Mouse (Mus musculus) intestine, embryonic 14.5 days (tissue): ENCODE results near the gene Gm49333. TPM values are rescaled to one million over a fixed set of nuclear protein-coding genes. Genes with fewer than 3 reads are reported as not detected.
A peak's percentile ranks its signal among the peaks of the same experiment; 100 is the strongest.

Source experiments
- ATAC-seq: fragments of 200-750 bp; cut with Nextera tagmentation; replicated peaks from 2 replicates; pipeline ENCODE4 v1.8.0; 2017; ENCODE audit warnings: low read depth, moderate number of reproducible peaks, moderate TSS enrichment, moderate library complexity; ENCODE audit not compliant: low FRiP score, low TSS enrichment
- DNase-seq: peaks from one replicate; pipeline ENCODE4 v3.0.0-alpha.2; 2018; ENCODE audit warnings: low spot score
- H3K27ac ChIP-seq: fragments of 300-500 bp; sonication (generic); 2 replicates; pipeline ENCODE4 v1.5.1; 2014; ENCODE audit warnings: low read depth, mild to moderate bottlenecking, control low read depth
- H3K27me3 ChIP-seq: fragments of 300-500 bp; sonication (generic); replicated peaks from 2 replicates; pipeline ENCODE4 v1.6.1; 2014; ENCODE audit warnings: low read length, control low read depth; ENCODE audit not compliant: control insufficient read depth, insufficient read depth
- H3K36me3 ChIP-seq: fragments of 300-500 bp; sonication (generic); 2 replicates; pipeline ENCODE4 v1.6.1; 2014; ENCODE audit warnings: low read length, control low read depth; ENCODE audit not compliant: control insufficient read depth, insufficient read depth
- H3K4me1 ChIP-seq: fragments of 300-500 bp; sonication (generic); replicated peaks from 2 replicates; pipeline ENCODE4 v1.6.1; 2014; ENCODE audit warnings: low read length, control low read depth, mixed read lengths; ENCODE audit not compliant: control insufficient read depth, insufficient read depth
- H3K4me2 ChIP-seq: fragments of 300-500 bp; sonication (generic); 2 replicates; pipeline ENCODE4 v1.6.1; 2014; ENCODE audit warnings: low read length
- H3K4me3 ChIP-seq: fragments of 300-500 bp; sonication (generic); 2 replicates; pipeline ENCODE4 v1.5.1; 2014; ENCODE audit warnings: low read depth, low read length, control low read depth, mixed read lengths
- H3K9ac ChIP-seq: fragments of 300-500 bp; sonication (generic); 2 replicates; pipeline ENCODE4 v1.6.1; 2014; ENCODE audit warnings: mild to moderate bottlenecking, low read length
- H3K9me3 ChIP-seq: fragments of 300-500 bp; sonication (generic); 2 replicates; pipeline ENCODE4 v1.6.1; 2016; ENCODE audit warnings: low read length, control low read depth; ENCODE audit not compliant: control insufficient read depth
- WGBS: fragments of 180-500 bp; shearing (Covaris S2); extraction: QIAGEN DNeasy Blood & Tissue Kit; methylation state at CpG from one replicate; pipeline ENCODE4 v1.1.7; 2014; 5-methylcytosine and 5-hydroxymethylcytosine counted together
- polyA plus RNA-seq: library from polyadenylated mRNA; unstranded; fragments of >200 nt; fragmentation: Nextera tagmentation; extraction: Ambion mirVana; gene quantifications from 2 replicates; pipeline ENCODE4 v1.2.1, GENCODE M21; 2014

Gene Gm49333
- not detected in 2 replicates for polyA plus RNA-seq

DNA sequence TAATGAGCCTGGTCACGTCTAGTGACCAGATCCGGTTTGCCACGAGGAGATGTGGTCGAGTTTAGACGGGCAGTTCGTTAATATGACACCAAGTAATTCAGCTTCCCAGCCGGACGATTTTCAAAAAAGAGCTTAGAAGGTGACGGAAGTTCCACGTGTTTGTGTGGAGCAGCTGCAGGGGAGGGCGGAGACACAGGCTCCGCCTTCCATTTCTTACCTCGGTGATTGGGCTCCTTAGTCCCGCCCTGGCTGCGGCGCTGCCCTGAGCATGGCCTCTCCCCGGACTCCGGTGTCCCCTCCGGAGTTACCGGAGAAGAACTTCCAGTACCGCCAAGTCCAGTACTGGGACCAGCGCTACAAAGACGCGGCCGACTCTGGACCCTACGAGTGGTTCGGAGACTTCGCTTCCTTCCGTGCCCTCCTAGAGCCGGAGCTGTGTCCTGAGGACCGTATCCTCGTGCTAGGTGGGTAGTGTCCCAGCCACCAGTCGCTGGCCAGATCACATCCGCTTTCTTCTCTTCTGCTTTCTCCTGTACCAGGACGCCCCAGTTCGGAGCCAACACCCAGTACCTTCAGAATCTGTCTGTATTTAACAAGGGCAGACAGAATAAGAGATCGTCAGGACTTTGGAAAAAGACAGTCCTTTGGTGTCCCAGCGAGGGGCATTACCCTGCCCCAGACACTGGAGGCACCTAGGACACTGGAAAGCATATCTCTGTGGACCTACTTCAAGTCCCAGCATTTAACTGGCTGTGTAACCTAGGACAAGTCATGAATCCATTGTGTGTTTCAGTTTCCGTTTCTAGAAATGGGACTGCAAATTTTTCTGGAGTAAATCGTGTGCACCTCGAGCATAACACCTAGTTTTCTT is at the start of gene Gm49333, which contains the start of the genes Eef1akmt4 and Alg3:
Gene Gm49333, plus strand, starts transcription at position 254 of the 871 bp plus-strand sequence.
Gene Eef1akmt4, plus strand, starts transcription at position 237 of the 871 bp plus-strand sequence.
Gene Alg3, minus strand, starts transcription at position 379 of the 871 bp plus-strand sequence.
- 2% methylated on average over 41 of the region's 41 CpGs for WGBS
- H3K4me1 ChIP-seq = peaks cover 12% of the 10 kb centered on the region
- H3K9ac ChIP-seq = peak within 1 kb of the TSS; percentile 74
- ATAC-seq = peak; percentile 97
- H3K27me3 ChIP-seq = no peaks in the 10 kb centered on the region
- H3K27ac ChIP-seq = peak within 1 kb of the TSS; percentile 87
- H3K36me3 ChIP-seq = peaks cover 12% of the 10 kb centered on the region
- H3K9me3 ChIP-seq = no peaks in the 10 kb centered on the region
- H3K4me3 ChIP-seq = peak within 1 kb of the TSS; percentile 78
- DNase-seq = peak; percentile 91
- H3K4me2 ChIP-seq = peak within 1 kb of the TSS; percentile 100

DNA sequence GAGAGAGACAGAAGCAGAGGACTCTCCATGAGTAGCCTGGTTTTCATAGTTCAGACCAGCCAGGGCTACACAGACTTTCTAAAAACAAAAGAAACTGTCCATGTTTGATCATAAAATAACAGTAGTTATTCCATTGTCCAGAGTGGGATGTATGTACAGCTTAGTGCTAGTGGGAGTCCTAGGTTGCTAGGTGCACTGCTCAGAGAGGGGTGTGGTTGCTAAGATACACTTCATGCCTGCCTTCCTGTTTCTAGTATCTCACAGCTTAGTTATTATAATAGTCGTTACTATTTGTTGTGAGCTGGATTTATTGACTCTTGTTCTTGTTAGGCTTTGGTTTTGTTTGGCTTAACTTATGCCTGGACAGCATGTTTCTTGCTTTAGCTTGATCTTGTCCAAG is 46.3 kb upstream of the Gm49333 start:
- Histone ChIP-seq H3K9ac (no peak overlapping the region), H3K27ac (no peak overlapping the region), H3K4me2 (no peak overlapping the region), H3K9me3 (no peaks in the 10 kb centered on the region), H3K36me3 (peaks cover 32% of the 10 kb centered on the region), H3K4me1 (no peaks in the 10 kb centered on the region), H3K27me3 (no peaks in the 10 kb centered on the region), H3K4me3 (no peak overlapping the region)
- 50% methylated on average over 1 of the region's 1 CpGs for WGBS
- no peak for DNase-seq
- ATAC-seq = no peak

DNA sequence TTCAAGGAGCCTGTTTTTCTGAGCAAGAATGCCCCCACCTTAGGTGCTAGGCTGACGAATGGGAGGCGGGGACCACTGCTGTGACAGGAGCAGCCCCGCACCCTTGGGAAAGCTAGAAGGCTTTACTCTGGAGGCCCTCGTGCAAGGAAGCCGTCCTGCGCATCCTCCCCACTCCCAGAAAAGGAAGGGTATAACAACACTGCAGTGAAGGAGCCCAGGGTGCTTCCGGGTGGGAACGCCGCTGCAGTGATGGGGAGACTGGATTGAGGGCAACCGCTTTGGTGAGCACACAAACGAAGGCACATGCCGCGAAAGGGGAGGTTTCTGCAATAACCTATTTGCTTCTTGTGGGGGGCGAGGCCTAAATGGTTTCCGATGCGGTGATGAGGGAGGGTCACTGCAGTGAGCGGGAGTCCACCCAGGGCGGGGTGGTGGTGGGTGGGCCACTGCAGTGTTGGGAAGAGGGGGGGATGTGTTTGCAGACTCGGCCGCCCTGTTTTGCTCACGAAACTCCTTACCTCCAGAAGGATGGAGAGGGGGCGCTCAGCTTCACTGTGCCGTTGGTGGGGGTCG is 22.0 kb upstream of the Gm49333 start, which contains the start of gene Vwa5b2:
Gene Vwa5b2, plus strand, starts transcription at position 106 of the 573 bp plus-strand sequence.
- Histone ChIP-seq H3K27ac (no peak within 1 kb of the TSS), H3K4me2 (peak within 1 kb of the TSS; percentile 74), H3K36me3 (no peaks in the 10 kb centered on the region), H3K4me1 (peaks cover 15% of the 10 kb centered on the region), H3K9ac (peak within 1 kb of the TSS; percentile 34; the same call in 1 of the 2 replicates), H3K9me3 (no peaks in the 10 kb centered on the region), H3K27me3 (peaks cover 55% of the 10 kb centered on the region), H3K4me3 (peak within 1 kb of the TSS; percentile 42)
- DNase-seq = peak; percentile 68
- ATAC-seq = peak; percentile 70; the same call in 1 of the 2 replicates
- under 1% methylated on average over 24 of the region's 24 CpGs for WGBS

DNA sequence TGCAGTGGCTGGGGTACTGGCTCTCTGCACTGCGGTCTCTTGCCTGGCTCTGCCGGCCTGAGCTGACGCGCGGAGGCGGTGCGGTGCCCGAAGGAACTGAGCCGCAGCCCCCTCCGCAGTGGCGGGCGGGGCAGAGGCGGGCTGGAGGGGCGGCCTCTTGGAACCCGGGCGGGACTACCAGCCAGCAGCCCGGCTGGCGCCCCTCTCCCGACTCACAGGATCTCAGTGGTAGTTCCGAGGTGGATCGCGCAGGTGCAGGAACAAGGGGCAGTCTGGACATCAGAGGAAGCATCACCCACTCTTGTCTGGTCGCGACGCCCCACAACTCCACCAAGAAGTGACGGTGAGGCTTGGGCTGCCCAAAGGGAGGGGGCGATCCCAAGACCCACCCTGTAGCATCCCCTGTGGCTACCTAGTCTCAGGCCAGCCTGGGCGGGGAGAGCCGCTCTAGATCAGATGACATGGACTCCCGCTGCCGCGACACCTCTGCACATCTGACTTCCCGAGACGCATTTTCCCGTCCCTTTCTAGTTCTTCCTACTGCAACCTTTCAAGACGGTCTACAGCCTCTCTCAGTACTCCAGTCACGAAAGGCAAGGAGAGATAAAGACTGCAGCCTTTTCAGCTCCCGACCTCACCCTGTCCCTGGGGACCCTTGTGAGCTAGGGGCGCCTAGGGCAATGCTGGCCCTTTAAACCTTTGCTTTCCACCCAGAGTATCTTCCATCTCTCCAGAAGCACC is 21.3 kb upstream of the Gm49333 start:
- Histone ChIP-seq H3K27ac (no peak overlapping the region), H3K4me3 (peak overlapping the region; percentile 42), H3K36me3 (no peaks in the 10 kb centered on the region), H3K27me3 (peaks cover 55% of the 10 kb centered on the region), H3K9ac (peak overlapping the region; percentile 34; the same call in 1 of the 2 replicates), H3K9me3 (no peaks in the 10 kb centered on the region), H3K4me2 (peak overlapping the region; percentile 74), H3K4me1 (peaks cover 15% of the 10 kb centered on the region)
- peak; percentile 78 for DNase-seq
- under 1% methylated on average over 37 of the region's 39 CpGs for WGBS
- peak; percentile 76 for ATAC-seq

DNA sequence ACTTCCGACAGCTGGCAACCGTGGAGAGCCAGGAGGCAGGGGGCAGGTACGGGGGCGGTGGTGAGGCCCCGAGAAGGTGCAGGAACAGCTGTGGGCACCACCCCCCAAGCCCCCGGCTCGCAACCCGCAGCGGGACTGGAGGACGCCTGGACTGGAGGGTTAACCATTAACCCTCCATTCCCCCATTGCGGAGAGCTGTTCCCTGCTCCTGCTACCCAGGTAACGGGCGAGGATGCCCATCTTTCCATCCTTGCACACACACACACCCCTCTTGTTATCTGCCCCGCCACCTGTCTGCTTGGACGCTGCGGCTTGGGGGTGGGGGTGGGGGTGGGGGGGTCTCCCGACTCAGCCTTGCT is 20.8 kb upstream of the Gm49333 start:
- Histone ChIP-seq H3K9me3 (no peaks in the 10 kb centered on the region), H3K4me1 (peaks cover 15% of the 10 kb centered on the region), H3K27ac (no peak overlapping the region), H3K27me3 (peaks cover 55% of the 10 kb centered on the region), H3K36me3 (no peaks in the 10 kb centered on the region), H3K4me3 (peak overlapping the region; percentile 42), H3K4me2 (peak overlapping the region; percentile 74), H3K9ac (no peak overlapping the region)
- 3% methylated on average over 17 of the region's 17 CpGs for WGBS
- peak; percentile 38 for ATAC-seq
- DNase-seq = no peak

DNA sequence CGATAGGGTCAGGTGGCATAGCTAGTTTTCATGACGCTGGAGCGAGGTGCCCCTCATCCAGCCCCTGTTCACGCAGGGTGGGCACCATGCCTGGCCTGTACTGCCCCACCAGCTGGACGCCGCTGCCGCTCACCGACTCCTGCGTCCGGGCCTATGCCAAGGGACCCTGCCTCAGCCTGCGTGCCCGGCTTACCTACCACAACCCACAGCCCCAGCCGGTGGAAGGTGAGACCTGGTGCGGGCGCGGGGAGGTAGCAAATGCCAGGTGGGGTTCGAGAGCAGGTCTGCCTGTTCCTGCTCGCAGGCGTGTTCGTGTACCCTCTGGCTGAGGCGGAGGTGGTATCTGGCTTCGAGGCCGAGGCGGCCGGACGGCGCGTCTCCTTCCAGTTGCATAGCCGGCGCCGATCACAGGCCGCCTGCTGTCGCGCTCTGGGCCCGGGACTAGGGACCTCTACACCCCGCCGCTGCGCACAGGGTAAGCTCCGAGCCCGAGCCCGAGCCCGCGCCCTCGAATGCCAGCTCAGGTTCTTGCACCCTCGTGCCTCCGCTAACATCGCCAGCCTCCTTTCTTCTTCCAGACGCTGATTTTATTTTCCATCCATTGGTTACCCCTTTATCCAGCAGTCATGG is 20.2 kb upstream of the Gm49333 start:
- no peak for ATAC-seq
- Histone ChIP-seq H3K4me2 (peak overlapping the region; percentile 74), H3K36me3 (no peaks in the 10 kb centered on the region), H3K9me3 (no peaks in the 10 kb centered on the region), H3K4me1 (peaks cover 15% of the 10 kb centered on the region), H3K27ac (no peak overlapping the region), H3K4me3 (peak overlapping the region; percentile 42), H3K9ac (no peak overlapping the region), H3K27me3 (peaks cover 55% of the 10 kb centered on the region)
- DNase-seq = peak; percentile 60
- 6% methylated on average over 48 of the region's 48 CpGs for WGBS

DNA sequence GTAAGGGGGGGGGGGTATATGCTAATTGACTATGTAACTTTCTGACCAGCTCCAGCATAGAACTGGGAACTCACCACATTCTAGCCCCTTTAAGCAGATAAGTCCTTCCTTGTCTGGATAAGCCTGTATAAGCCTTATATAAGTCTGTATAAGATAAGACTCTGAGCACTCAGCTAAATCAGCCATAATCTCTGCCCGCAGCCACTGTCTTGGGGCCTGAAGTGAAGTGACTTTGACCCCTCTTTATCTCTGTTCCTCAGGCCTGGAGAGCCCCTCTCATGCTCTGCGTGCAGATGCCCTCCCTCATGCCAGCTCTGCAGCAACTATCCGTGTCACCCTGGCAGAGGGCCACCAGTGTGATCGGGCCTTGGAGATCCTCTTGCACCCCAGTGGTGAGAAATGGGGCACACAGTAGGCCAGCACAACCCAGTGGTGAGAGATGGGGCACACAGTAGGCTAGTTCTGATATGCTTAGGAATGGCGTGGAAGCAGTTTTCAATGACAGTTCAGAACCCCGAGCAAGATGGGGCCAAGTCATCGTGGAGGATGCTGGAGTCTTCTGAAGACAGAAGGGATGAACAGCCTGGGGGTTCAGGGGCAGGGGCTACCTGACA is 16.2 kb upstream of the Gm49333 start:
- Histone ChIP-seq H3K4me1 (peaks cover 7% of the 10 kb centered on the region), H3K4me2 (no peak overlapping the region), H3K4me3 (no peak overlapping the region), H3K27ac (no peak overlapping the region), H3K9me3 (no peaks in the 10 kb centered on the region), H3K36me3 (no peaks in the 10 kb centered on the region), H3K27me3 (peaks cover 37% of the 10 kb centered on the region), H3K9ac (no peak overlapping the region)
- no peak for DNase-seq
- ATAC-seq = no peak
- 73% methylated on average over 7 of the region's 7 CpGs for WGBS
